Mouse (Mus musculus) heart, embryonic 16.5 days (tissue): ENCODE measurements around the gene Ncam1. TPM values are rescaled to one million over a fixed set of nuclear protein-coding genes. Genes with fewer than 3 reads are reported as not detected.

Experiments used
- ATAC-seq: fragments of 200-750 bp; cut with Nextera tagmentation; replicated peaks from 2 replicates; pipeline ENCODE4 v1.8.0; 2017; ENCODE audit warnings: moderate number of reproducible peaks; ENCODE audit not compliant: insufficient read depth, low FRiP score; ENCODE audit errors: extremely low read depth
- H3K27ac ChIP-seq: fragments of 300-500 bp; sonication (generic); 2 replicates; pipeline ENCODE4 v1.5.1; 2014; ENCODE audit warnings: mild to moderate bottlenecking, low read length, control low read depth, moderate library complexity
- H3K27me3 ChIP-seq: fragments of 300-500 bp; sonication (generic); 2 replicates; pipeline ENCODE4 v1.6.1; 2014; ENCODE audit warnings: low read length, mixed read lengths; ENCODE audit not compliant: control insufficient read depth, insufficient read depth
- H3K36me3 ChIP-seq: fragments of 300-500 bp; sonication (generic); 2 replicates; pipeline ENCODE4 v1.6.1; 2014; ENCODE audit not compliant: control insufficient read depth, insufficient read depth
- H3K4me1 ChIP-seq: fragments of 300-500 bp; sonication (generic); 2 replicates; pipeline ENCODE4 v1.6.1; 2014; ENCODE audit warnings: low read length, mixed read lengths; ENCODE audit not compliant: control insufficient read depth, insufficient read depth
- H3K4me2 ChIP-seq: fragments of 300-500 bp; sonication (generic); 2 replicates; pipeline ENCODE4 v1.6.1; 2014; ENCODE audit warnings: low read depth, mild to moderate bottlenecking, control low read depth, low read length
- H3K4me3 ChIP-seq: fragments of 300-500 bp; sonication (generic); 2 replicates; pipeline ENCODE4 v1.5.1; 2014; ENCODE audit warnings: mild to moderate bottlenecking, control low read depth, low read length
- H3K9ac ChIP-seq: fragments of 300-500 bp; sonication (generic); 2 replicates; pipeline ENCODE4 v1.6.1; 2014; ENCODE audit warnings: low read length, control low read depth
- H3K9me3 ChIP-seq: fragments of 300-500 bp; sonication (generic); replicated peaks from 2 replicates; pipeline ENCODE4 v1.6.1; 2016; ENCODE audit warnings: low read length; ENCODE audit not compliant: control insufficient read depth
- WGBS: fragments of 180-500 bp; shearing (Covaris S2); extraction: QIAGEN DNeasy Blood & Tissue Kit; methylation state at CpG from one replicate; pipeline ENCODE4 v1.1.7; 2014; 5-methylcytosine and 5-hydroxymethylcytosine counted together
- polyA plus RNA-seq: library from polyadenylated mRNA; unstranded; fragments of >200 nt; fragmentation: Nextera tagmentation; extraction: Ambion mirVana; gene quantifications from 2 replicates; pipeline ENCODE4 v1.2.1, GENCODE M21; 2015

The Ncam1 gene
- polyA plus RNA-seq, 1 experiment from 2014 or later, result 153 TPM

GRCm38 (mm10) chr9:49608191-49608590, 190.5 kb downstream of the Ncam1 start:
- Histone ChIP-seq H3K4me1 (peaks cover 18% of the 10 kb centered on the region), H3K27me3 (no peaks in the 10 kb centered on the region), H3K9ac (no peak overlapping the region), H3K4me2 (no peak overlapping the region), H3K9me3 (no peaks in the 10 kb centered on the region), H3K27ac (no peak overlapping the region), H3K36me3 (no peaks in the 10 kb centered on the region), H3K4me3 (no peak overlapping the region)
- ATAC-seq, result no peak
- WGBS, result 80% methylated on average over 2 of the region's 2 CpGs

- WGBS, result 42% methylated on average over 2 of the region's 2 CpGs
- Histone ChIP-seq H3K4me1 (peaks cover 18% of the 10 kb centered on the region), H3K9me3 (no peaks in the 10 kb centered on the region), H3K27me3 (no peaks in the 10 kb centered on the region), H3K4me2 (no peak overlapping the region), H3K36me3 (no peaks in the 10 kb centered on the region; the same call in 1 of the 2 replicates), H3K9ac (no peak overlapping the region), H3K4me3 (no peak overlapping the region), H3K27ac (no peak overlapping the region)
- ATAC-seq, result no peak
These were observed 192.0 kb downstream of the Ncam1 start for GRCm38 (mm10) chr9:49606717-49607116.

- no peak overlapping the region for H3K4me2 ChIP-seq
- peak overlapping the region; percentile 50; the same call in 1 of the 2 replicates for H3K27ac ChIP-seq
These were observed 192.4 kb downstream of the Ncam1 start for GRCm38 (mm10) chr9:49606317-49606716.

GRCm38 (mm10) chr9:49605791-49606190, 192.9 kb downstream of the Ncam1 start:
- ATAC-seq, result 0 out of 2 replicates have a peak, but pooled peaks have one; percentile 21
- Histone ChIP-seq H3K36me3 (no peaks in the 10 kb centered on the region; the same call in 1 of the 2 replicates), H3K27me3 (no peaks in the 10 kb centered on the region), H3K27ac (no peak overlapping the region), H3K4me2 (no peak overlapping the region), H3K9me3 (no peaks in the 10 kb centered on the region), H3K4me1 (peaks cover 18% of the 10 kb centered on the region), H3K4me3 (no peak overlapping the region), H3K9ac (no peak overlapping the region)
- WGBS, result 17% methylated on average over 4 of the region's 4 CpGs

More at GRCm38 (mm10) chr9:49606317-49606716, 192.4 kb downstream of the Ncam1 start:
- ATAC-seq, result 0 out of 2 replicates have a peak, but pooled peaks have one; percentile 49
- Histone ChIP-seq H3K9ac (no peak overlapping the region), H3K4me1 (peaks cover 18% of the 10 kb centered on the region), H3K36me3 (no peaks in the 10 kb centered on the region; the same call in 1 of the 2 replicates), H3K9me3 (no peaks in the 10 kb centered on the region), H3K27me3 (no peaks in the 10 kb centered on the region), H3K4me3 (no peak overlapping the region)
- WGBS, result 22% methylated on average over 5 of the region's 5 CpGs

GRCm38 (mm10) chr9:49605351-49605750, 193.4 kb downstream of the Ncam1 start:
- Histone ChIP-seq H3K4me1 (peaks cover 18% of the 10 kb centered on the region), H3K36me3 (no peaks in the 10 kb centered on the region; the same call in 1 of the 2 replicates), H3K4me3 (no peak overlapping the region), H3K4me2 (no peak overlapping the region), H3K9me3 (no peaks in the 10 kb centered on the region), H3K27me3 (no peaks in the 10 kb centered on the region), H3K27ac (no peak overlapping the region), H3K9ac (no peak overlapping the region)
- ATAC-seq, result no peak
- 70% methylated on average over 3 of the region's 3 CpGs for WGBS

GRCm38 (mm10) chr9:49601215-49601614, 197.5 kb downstream of the Ncam1 start:
- no peak overlapping the region for H3K4me3 ChIP-seq
- H3K9ac ChIP-seq, result no peak overlapping the region
- 84% methylated on average over 4 of the region's 4 CpGs for WGBS
- peaks cover 12% of the 10 kb centered on the region for H3K4me1 ChIP-seq
- no peak overlapping the region for H3K4me2 ChIP-seq
- no peak for ATAC-seq
- H3K27ac ChIP-seq, result no peak overlapping the region
- no peaks in the 10 kb centered on the region for H3K9me3 ChIP-seq
- no peaks in the 10 kb centered on the region; the same call in 1 of the 2 replicates for H3K36me3 ChIP-seq
- H3K27me3 ChIP-seq, result no peaks in the 10 kb centered on the region

GRCm38 (mm10) chr9:49595635-49596348, 202.9 kb downstream of the Ncam1 start:
- Histone ChIP-seq H3K4me2 (0 out of 2 replicates have a peak overlapping the region, but pooled peaks have one; percentile 8), H3K27ac (no peak overlapping the region)

GRCm38 (mm10) chr9:49594876-49595634, 203.7 kb downstream of the Ncam1 start:
- Histone ChIP-seq H3K9ac (0 out of 2 replicates have a peak overlapping the region, but pooled peaks have one; percentile 12), H3K36me3 (no peaks in the 10 kb centered on the region), H3K4me3 (no peak overlapping the region), H3K9me3 (no peaks in the 10 kb centered on the region), H3K27me3 (no peaks in the 10 kb centered on the region), H3K4me1 (peaks cover 29% of the 10 kb centered on the region), H3K4me2 (peak overlapping the region; percentile 13; the same call in 1 of the 2 replicates), H3K27ac (0 out of 2 replicates have a peak overlapping the region, but pooled peaks have one; percentile 8)
- no peak for ATAC-seq
- 26% methylated on average over 7 of the region's 7 CpGs for WGBS

More at GRCm38 (mm10) chr9:49595635-49596348, 202.9 kb downstream of the Ncam1 start:
- Histone ChIP-seq H3K9ac (0 out of 2 replicates have a peak overlapping the region, but pooled peaks have one; percentile 12), H3K27me3 (no peaks in the 10 kb centered on the region), H3K9me3 (no peaks in the 10 kb centered on the region), H3K36me3 (no peaks in the 10 kb centered on the region), H3K4me3 (no peak overlapping the region), H3K4me1 (peaks cover 29% of the 10 kb centered on the region)
- 49% methylated on average over 11 of the region's 11 CpGs for WGBS
- ATAC-seq, result no peak; the same call in 1 of the 2 replicates
